Mouse (Mus musculus) midbrain, embryonic 16.5 days (tissue): Measurements from ENCODE around the gene Plxdc1. TPM values are rescaled to one million over a fixed set of nuclear protein-coding genes. Genes with fewer than 3 reads are reported as not detected.
A peak's percentile ranks its signal among the peaks of the same experiment; 100 is the strongest.
"Not testable (repeated sequence)": the region's sequence is repeated elsewhere in the genome, so short reads cannot be mapped to it uniquely, and the experiment has no call there.

Source experiments
- ATAC-seq: fragments of 200-750 bp; cut with Nextera tagmentation; 2 replicates; pipeline ENCODE4 v1.8.0; 2017; ENCODE audit warnings: moderate TSS enrichment
- H3K27ac ChIP-seq: fragments of 300-500 bp; sonication (generic); 2 replicates; pipeline ENCODE4 v1.5.1; 2014; ENCODE audit warnings: mild to moderate bottlenecking, low read length, mixed read lengths
- H3K27me3 ChIP-seq: fragments of 300-500 bp; sonication (generic); 2 replicates; pipeline ENCODE4 v1.6.1; 2014; ENCODE audit warnings: low read depth, low read length, mixed read lengths; ENCODE audit not compliant: control insufficient read depth, insufficient read depth
- H3K36me3 ChIP-seq: fragments of 300-500 bp; sonication (generic); 2 replicates; pipeline ENCODE4 v1.6.1; 2014; ENCODE audit warnings: mild to moderate bottlenecking, low read length, moderate library complexity, mixed read lengths; ENCODE audit not compliant: control insufficient read depth, insufficient read depth
- H3K4me1 ChIP-seq: fragments of 300-500 bp; sonication (generic); 2 replicates; pipeline ENCODE4 v1.6.1; 2014; ENCODE audit warnings: mild to moderate bottlenecking, low read length, mixed read lengths; ENCODE audit not compliant: control insufficient read depth, insufficient read depth
- H3K4me2 ChIP-seq: fragments of 300-500 bp; sonication (generic); 2 replicates; pipeline ENCODE4 v1.6.1; 2014; ENCODE audit warnings: mild to moderate bottlenecking, low read length, mixed read lengths
- H3K4me3 ChIP-seq: fragments of 300-500 bp; sonication (generic); 2 replicates; pipeline ENCODE4 v1.5.1; 2014; ENCODE audit warnings: low read depth, mild to moderate bottlenecking, low read length, moderate library complexity, mixed read lengths
- H3K9ac ChIP-seq: fragments of 300-500 bp; sonication (generic); 2 replicates; pipeline ENCODE4 v1.6.1; 2014; ENCODE audit warnings: low read depth, low read length, mixed read lengths
- H3K9me3 ChIP-seq: fragments of 300-500 bp; sonication (generic); replicated peaks from 2 replicates; pipeline ENCODE4 v1.6.1; 2014; ENCODE audit warnings: mild to moderate bottlenecking, low read length, mixed read lengths; ENCODE audit not compliant: control insufficient read depth, poor library complexity, severe bottlenecking
- WGBS: fragments of 180-500 bp; shearing (Covaris S2); extraction: QIAGEN DNeasy Blood & Tissue Kit; methylation state at CpG from one replicate; pipeline ENCODE4 v1.1.7; 2014; 5-methylcytosine and 5-hydroxymethylcytosine counted together
- polyA plus RNA-seq: library from polyadenylated mRNA; unstranded; fragments of >200 nt; fragmentation: Nextera tagmentation; extraction: Ambion mirVana; gene quantifications from 2 replicates; pipeline ENCODE4 v1.2.1, GENCODE M21; 2015

Plxdc1 gene
- polyA plus RNA-seq, 1 experiment from 2014 or later, result 3.1 TPM

DNA sequence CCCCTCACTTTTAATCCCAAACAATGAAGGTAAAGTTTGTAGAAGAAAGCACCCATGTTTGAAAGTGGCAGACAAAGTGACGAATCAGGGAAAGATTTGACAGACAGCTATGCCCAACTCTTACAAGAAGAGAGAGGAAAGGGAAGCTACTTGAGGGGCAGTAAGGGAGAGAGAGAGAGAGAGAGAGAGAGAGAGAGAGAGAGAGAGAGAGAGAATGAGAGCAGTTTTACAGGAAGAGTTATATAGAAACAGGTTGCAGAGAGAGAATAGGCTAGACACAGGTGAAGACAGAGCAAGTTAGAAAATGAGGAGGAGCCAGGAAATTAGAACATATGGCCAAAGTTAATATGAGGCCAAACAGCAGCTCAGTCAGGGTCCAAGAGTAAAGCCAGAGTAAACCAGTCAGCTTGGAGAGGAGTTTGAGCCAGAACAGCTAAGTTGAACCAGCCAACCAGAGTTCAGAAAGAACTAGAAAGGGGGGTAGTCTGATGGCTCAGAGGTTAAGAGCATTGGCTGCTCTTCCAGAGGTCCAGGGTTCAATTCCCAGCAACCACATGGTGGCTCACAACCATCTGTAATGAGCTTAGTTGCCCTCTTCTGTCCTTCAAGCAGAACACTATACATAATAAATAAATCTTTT lies 33.8 kb downstream of the Plxdc1 start:
- Histone ChIP-seq H3K4me3 (no peak overlapping the region), H3K4me2 (no peak overlapping the region), H3K9ac (no peak overlapping the region), H3K27me3 (no peaks in the 10 kb centered on the region), H3K4me1 (peaks cover 28% of the 10 kb centered on the region), H3K36me3 (no peaks in the 10 kb centered on the region), H3K27ac (no peak overlapping the region), H3K9me3 (no peaks in the 10 kb centered on the region)
- ATAC-seq, result no peak
- 78% methylated on average over 1 of the region's 1 CpGs for WGBS

DNA sequence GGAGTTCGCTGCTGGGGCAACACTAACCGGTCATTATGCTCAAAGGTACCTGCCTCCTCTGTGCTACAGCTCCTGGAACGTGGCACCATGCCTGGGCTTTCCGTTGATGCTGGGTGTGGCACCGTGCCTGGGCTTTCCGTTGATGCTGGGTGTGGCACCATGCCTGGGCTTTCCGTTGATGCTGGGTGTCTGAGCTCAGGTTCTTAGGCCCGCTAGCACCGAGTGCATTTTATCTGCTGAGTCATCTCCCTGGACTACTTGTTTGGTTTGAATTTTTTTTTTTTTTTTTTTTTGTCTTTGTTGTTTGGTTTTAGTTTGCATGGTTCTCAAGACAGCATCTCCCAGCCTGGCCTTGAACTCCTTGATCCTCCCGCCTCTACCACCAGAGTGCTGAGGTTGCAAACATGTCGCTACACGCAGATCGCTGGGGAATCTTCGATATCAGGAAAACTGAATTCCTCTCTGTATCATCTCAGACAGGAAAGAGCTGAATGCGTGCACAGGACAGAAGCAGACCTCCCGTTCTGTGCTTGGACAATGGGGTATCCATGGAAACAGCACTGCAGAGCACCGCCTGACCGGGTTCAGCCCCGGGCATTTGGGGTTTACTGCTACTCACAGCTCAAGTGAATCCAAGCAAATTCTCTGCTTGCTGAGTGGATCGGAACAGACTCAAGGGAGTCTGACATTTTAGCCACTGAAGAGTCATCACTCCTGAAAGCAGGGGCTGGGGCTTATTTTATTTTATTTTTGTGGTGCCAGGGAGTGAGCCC lies 36.4 kb downstream of the Plxdc1 start:
- Histone ChIP-seq H3K4me3 (no peak overlapping the region), H3K27ac (peak overlapping the region; percentile 80), H3K9me3 (no peaks in the 10 kb centered on the region), H3K27me3 (no peaks in the 10 kb centered on the region), H3K4me1 (peaks cover 13% of the 10 kb centered on the region), H3K9ac (0 out of 2 replicates have a peak overlapping the region, but pooled peaks have one; percentile 31), H3K36me3 (no peaks in the 10 kb centered on the region), H3K4me2 (peak overlapping the region; percentile 27; the same call in 1 of the 2 replicates)
- peak; percentile 82 for ATAC-seq
- 29% methylated on average over 20 of the region's 20 CpGs for WGBS

DNA sequence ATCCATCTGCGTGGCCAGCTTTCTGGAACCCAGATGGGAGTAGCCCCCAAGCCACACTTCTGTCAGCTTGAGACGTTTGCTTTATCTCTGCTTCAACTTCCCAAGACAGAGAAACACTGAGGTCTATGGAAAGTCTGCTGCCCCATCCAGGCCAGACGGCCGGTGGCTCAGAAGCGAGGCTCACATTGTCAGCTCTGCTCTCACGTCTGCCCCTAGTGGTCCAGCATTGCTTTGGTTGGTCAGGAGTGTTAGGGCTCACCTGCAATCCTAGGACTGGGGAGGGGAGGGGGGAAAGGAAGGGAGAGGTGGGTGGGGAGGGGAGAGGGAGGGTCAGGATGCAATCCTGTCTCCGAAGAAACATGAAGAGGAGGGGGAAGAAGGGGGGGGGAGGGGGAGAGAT lies 38.8 kb downstream of the Plxdc1 start:
- H3K9ac ChIP-seq, result no peak overlapping the region
- H3K4me1 ChIP-seq, result peaks cover 11% of the 10 kb centered on the region
- H3K27ac ChIP-seq, result no peak overlapping the region
- no peaks in the 10 kb centered on the region for H3K27me3 ChIP-seq
- no peaks in the 10 kb centered on the region for H3K9me3 ChIP-seq
- 17% methylated on average over 7 of the region's 7 CpGs for WGBS
- no peak overlapping the region for H3K4me3 ChIP-seq
- no peak overlapping the region for H3K4me2 ChIP-seq
- no peaks in the 10 kb centered on the region for H3K36me3 ChIP-seq
- no peak for ATAC-seq

DNA sequence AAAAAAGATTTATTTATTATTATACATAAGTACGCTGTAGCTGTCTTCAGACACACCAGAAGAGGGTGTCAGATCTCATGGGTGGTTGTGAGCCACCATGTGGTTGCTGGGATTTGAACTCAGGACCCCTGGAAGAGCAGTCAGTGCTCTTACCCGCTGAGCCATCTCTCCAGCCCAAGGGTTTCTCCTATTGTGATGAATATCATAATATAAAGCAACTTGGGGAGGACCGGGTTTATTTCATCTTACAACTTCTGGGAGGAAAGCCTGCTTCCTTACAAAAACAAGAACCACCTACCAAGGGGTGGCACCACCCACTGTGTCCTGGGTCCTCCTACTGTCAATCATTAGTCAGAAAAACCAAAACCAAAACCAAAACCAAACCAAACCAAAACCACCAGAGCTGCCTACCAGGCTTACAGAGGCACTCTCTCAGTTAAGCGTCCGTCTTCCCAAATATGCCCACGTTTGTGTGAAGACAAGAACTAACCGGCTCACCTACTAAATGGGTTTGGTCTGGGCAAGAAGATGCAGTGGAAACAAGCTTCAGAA lies 40.4 kb downstream of the Plxdc1 start:
- H3K4me2 ChIP-seq, H3K9me3 ChIP-seq, H3K27ac ChIP-seq, H3K36me3 ChIP-seq, H3K27me3 ChIP-seq, H3K4me3 ChIP-seq, ATAC-seq, H3K9ac ChIP-seq: not testable (repeated sequence)
- 93% methylated on average over 7 of the region's 7 CpGs for WGBS
- H3K4me1 ChIP-seq, result peaks cover 11% of the 10 kb centered on the region

DNA sequence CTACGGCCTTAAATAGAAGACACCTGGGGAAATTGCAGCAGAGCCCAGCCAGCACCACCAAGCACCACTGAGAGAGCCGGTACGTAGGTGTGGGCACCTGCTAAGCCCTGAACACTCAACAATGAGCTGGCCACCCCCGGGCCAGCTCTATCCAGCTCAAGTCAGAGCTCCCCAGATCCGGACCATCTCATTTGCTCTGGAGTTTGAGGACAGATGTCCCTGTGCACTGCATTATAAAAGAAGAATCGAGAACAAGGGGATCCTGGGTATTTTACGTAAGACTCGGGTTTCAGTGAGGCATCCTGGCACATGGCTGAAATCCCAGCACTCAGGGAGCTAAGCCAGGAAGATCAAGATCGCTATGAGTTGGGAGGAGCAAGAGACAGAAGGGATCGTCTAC lies 41.2 kb downstream of the Plxdc1 start:
- H3K9ac ChIP-seq, result no peak overlapping the region
- no peaks in the 10 kb centered on the region for H3K36me3 ChIP-seq
- WGBS, result 86% methylated on average over 10 of the region's 10 CpGs
- no peaks in the 10 kb centered on the region for H3K27me3 ChIP-seq
- H3K4me1 ChIP-seq, result peaks cover 7% of the 10 kb centered on the region
- H3K4me3 ChIP-seq, result no peak overlapping the region
- ATAC-seq, result no peak
- no peaks in the 10 kb centered on the region for H3K9me3 ChIP-seq
- no peak overlapping the region for H3K4me2 ChIP-seq
- no peak overlapping the region for H3K27ac ChIP-seq

DNA sequence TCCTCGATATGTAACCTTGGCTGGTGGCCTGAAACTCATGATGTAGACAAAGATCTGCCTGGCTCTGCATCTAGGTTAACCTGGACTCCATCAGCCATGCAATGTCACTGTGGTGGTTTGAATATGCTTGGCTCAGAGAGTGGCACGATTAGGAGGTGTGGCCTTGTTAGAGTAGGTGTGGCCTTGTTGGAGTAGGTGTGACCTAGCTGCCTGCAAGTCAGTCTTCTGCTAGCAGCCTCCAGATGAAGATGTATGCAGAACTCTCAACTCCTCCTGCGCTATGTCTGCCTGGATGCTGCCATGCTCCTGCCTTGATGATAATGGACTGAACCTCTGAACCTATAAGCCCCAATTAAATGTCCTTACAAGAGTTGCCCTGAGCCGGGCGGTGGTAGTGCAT lies 43.0 kb downstream of the Plxdc1 start:
- 77% methylated on average over 5 of the region's 5 CpGs for WGBS
- Histone ChIP-seq H3K4me3 (no peak overlapping the region), H3K27me3 (no peaks in the 10 kb centered on the region), H3K4me2 (no peak overlapping the region), H3K9me3 (no peaks in the 10 kb centered on the region), H3K27ac (no peak overlapping the region), H3K36me3 (no peaks in the 10 kb centered on the region), H3K4me1 (no peaks in the 10 kb centered on the region), H3K9ac (no peak overlapping the region)
- ATAC-seq, result no peak

DNA sequence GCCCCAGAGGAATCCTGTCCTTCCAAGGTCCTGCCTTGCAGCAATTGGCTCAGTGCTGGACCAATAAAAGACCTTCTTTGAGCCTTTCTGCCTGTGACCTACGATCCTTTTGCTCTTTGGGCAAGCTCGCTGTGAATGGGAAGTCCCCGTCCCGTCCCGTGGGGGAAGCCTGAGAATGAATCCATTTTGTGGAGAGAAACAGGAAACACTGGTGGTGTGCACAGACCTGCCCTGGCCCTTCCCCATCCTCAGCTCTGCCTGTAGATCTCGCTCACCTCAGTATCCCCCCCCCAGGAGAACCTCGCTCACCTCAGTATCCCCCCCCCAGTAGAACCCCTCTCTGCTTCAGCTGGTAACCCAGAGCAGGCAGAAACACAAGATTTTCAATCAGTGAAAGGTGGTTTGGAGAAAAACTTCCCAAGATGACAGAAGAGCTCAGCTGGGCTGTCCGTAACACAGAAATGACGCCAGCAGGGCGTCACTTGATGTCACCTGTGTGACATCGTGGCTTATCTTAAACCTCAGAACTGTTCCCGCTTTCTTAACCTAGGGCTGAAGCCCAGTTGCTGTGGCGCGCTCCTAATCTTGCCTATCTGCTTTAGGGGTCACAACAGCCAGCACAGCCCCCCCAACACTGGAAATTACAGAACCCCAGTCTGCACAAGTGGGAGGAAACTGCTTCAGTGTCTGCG lies 43.7 kb downstream of the Plxdc1 start:
- Histone ChIP-seq H3K9me3 (no peaks in the 10 kb centered on the region), H3K36me3 (no peaks in the 10 kb centered on the region), H3K9ac (no peak overlapping the region), H3K27ac (no peak overlapping the region), H3K4me3 (no peak overlapping the region), H3K4me1 (no peaks in the 10 kb centered on the region), H3K4me2 (no peak overlapping the region), H3K27me3 (no peaks in the 10 kb centered on the region)
- 81% methylated on average over 15 of the region's 15 CpGs for WGBS
- no peak for ATAC-seq

DNA sequence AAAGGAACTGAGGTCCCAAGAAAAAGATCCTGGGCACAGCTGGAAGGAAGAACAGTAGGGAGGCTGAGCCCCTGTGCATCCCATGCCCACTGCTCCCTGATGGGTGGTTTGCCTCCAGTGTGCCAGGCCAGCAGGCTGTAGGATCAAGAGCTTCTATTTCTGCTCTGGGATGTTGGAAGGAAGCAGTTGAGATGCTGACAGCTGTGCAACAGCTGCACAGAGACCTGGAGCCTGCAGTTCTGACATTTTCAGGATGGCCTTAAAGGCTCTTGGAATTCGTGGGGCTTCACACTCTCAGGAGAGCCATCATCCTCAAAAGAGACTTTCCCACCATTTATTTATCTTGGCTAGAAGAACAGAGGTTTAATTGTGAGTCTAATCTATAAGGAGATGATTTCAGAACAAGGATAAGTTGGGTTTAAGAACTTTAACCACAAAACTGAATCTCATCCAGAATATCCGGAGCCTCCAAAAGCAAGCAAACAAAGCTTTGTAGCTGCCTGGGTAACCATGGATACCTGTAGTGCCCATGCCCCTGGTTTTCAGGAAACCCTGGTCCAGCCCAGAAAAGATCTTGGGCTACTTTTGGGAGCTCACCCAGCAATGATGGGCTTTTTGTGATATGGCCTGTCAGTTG lies 48.7 kb downstream of the Plxdc1 start:
- no peaks in the 10 kb centered on the region for H3K4me1 ChIP-seq
- no peak overlapping the region for H3K4me2 ChIP-seq
- no peak overlapping the region for H3K4me3 ChIP-seq
- no peak for ATAC-seq
- H3K27ac ChIP-seq, result no peak overlapping the region
- WGBS, result 55% methylated on average over 2 of the region's 2 CpGs
- H3K9me3 ChIP-seq, result no peaks in the 10 kb centered on the region
- no peaks in the 10 kb centered on the region for H3K27me3 ChIP-seq
- no peaks in the 10 kb centered on the region for H3K36me3 ChIP-seq
- H3K9ac ChIP-seq, result no peak overlapping the region
